Mouse (Mus musculus) ovary, postnatal 10 days (tissue): Measurements from ENCODE around the gene Mlh1.

Experiments
- DNase-seq: peaks from one replicate; pipeline ENCODE4 v3.0.0; 2022; ENCODE audit warnings: low spot score

Mlh1 gene

DNA sequence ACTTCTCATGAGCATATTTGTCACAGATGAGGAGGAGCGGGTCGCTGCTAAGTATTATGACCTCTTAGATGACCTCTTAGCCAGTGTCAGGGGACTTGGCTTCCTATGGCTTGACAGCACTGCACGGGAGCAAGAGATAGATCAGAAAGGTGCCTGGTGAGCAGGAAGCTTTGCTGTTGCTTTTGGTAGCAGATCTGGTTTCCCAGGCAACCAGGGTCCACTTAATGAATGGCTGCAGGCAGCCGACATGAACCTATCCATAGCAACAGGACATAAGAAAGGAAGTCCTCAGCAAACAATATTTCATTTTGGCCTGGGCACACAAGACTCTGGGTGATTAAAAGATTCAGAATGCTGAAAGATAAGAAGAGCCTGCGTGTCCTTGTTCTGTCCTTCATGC lies 14.1 kb upstream of the Mlh1 start:
- no peak for DNase-seq

DNA sequence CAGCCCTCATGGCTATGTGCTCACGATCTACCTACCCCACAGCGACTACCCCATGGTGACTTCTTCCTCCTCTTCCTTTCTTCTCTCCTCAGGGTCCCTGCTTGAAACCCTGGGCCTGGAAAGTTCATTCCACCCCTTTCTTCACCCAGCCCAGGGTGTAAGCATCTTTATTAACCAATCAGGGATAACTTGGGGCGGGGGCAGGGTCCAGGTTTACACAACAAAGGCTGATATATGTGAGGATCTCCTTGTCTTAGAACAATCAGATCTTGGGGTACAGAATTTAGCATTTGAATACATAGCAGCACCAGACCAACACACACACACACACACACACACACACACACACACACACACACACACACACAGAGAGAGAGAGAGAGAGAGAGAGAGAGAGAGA lies 13.5 kb upstream of the Mlh1 start:
- no peak for DNase-seq

DNA sequence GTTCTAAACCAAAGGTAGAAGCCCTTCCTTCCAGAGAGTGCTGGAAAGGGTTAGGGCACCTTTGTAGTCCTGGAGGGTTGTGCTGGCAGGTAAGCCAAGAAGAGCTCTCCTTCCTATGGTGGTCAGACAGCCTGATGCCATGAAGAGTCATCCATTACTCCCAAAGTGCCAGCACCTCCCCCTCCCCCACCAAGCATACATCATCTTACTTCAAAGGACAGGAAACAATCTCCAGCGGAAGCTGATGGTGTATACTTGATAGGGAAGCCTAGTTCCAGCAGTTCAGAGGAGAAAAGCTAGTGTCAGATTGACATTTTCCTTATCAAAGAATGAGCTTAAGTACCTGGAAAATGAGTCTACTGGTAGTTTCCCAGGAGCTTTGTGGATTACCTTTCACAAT lies 3.6 kb upstream of the Mlh1 start:
- DNase-seq: no peak

DNA sequence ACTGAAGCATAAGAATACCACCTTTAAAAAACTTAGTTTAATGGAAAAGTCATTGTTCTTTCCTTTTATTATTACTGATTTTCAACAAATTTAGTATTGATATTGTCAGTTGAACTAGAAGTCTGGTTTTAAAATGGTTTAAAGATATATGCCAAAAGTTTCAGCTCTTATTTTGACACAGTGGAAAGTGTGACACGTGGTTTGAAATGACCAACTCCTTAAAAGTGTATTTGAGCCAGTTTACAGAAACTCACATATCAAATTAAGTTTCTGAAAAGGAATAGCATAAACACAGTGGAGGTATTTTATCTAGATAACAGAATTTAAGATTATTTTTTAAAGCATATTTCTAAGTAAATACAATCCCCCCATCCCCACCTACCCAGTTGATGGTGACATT lies 2.4 kb upstream of the Mlh1 start:
- no peak for DNase-seq

DNA sequence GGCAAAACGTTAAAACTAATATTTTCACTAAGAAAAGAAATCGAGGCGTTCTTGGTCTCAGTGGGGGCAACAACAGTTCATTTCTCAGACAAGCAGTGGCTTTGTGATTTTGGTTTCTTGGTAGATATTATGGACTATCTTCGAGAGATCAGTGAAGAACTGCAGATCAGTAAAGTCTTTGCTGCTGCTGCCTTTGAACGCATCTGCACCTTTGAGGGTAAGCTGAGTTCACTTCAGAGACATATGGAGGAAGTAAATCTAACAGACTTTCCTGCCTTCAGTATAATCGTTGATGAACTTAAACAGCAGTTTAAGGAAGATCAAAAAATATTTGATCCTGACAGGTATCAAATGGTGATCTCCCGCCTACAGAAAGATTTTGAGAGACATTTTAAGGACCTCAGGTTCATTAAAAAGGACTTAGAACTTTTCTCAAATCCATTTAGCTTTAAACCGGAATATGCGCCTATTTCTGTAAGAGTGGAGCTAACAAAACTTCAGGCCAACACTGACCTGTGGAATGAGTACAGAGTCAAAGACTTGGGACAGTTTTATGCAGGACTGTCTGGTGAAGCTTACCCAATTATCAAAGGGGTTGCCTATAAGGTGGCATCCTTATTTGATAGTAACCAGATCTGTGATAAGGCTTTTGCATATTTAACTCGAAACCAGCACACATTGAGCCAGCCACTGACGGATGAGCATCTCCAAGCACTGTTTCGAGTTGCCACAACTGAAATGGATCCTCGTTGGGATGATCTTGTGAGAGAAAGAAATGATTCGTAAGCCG lies 1.6 kb upstream of the Mlh1 start:
- DNase-seq: no peak

DNA sequence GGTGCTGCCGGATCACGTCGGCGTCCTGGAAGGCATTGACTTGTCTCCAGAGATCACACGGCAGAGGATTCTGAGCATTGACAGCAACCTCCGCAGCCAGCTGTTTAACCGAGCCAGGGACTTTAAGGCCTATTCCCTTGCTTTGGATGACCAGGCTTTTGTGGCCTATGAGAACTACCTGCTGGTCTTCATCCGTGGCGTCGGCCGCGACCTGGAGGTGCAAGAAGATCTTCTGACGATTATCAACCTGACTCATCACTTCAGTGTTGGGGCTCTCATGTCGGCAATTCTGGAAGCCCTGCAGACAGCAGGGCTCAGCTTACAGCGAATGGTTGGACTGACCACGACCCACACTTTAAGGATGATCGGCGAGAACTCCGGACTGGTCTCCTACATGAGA lies 765 bp upstream of the Mlh1 start:
- no peak for DNase-seq

DNA sequence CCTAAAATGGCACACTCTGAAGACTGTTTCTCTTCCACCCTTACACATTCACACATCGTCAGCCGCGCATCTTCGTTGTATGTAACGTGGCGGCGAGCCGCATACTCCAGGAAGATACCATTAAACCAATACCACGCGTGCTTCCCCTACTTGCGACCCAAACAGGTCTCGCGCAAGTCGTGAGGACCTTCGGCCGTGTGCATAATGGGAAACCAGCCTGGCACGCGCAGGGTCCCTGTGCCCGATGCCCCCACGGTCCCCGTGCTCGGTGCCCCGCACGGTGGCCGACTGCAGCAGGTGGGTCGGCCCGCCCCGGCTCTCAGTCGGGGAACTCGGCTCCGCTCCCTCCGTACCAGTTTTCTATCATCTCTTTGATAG lies 546 bp downstream of the Mlh1 start:
- no peak for DNase-seq

DNA sequence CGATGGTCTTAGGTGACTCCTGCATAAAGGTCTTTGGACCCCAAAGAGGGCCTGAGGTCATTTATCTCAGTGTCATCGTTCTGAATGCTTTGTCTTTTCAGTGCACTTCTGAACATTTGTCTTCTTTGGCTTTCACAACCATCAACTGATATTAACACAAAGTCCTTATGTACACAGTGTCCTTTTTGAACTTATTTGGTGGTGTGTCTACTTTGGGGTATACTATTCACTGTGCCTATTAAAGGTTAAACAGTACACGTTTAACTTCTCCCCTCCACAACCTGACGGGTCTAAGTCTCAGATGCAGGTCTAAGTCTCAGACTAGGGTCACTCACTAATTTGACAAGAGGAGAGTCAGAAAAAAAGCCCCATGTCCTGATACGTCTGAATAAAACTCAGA lies 985 bp downstream of the Mlh1 start:
- no peak for DNase-seq

DNA sequence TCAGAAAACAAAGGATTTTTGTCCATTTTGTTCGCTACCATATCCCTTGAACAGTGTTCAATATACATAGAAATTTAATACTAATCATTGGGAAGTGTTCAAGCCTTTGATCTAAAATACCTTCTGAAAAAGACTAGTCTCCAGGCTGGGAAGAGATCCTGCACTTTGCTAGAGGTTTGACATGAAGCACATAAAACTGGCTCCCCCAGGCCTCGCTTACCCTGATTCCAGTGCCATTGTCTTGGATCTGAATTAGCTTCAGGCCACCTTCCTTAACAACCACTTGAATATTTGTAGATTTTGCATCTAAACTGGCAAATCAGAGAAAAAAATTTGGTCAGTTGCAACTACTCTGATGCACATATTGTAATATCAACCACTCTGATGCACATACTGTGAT lies 3.6 kb downstream of the Mlh1 start:
- DNase-seq: no peak

DNA sequence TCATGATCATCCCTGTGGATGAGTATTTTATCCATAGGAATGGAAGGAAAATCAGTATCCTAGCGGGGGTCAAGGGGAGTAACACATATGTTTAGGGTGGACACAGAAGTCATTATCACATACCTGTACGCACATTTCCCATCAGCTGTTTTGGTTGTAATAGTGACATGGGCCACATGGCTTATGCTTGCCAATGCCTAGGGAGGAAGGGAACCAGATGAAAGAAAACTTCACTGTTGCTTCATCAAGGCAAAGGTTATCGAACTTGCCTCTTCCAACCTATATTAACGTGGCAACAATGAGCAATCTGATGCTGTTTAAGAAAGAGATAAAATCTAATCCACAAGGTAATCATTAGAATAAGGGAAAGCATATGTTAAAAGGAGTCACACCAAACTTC lies 10.2 kb downstream of the Mlh1 start:
- no peak for DNase-seq

DNA sequence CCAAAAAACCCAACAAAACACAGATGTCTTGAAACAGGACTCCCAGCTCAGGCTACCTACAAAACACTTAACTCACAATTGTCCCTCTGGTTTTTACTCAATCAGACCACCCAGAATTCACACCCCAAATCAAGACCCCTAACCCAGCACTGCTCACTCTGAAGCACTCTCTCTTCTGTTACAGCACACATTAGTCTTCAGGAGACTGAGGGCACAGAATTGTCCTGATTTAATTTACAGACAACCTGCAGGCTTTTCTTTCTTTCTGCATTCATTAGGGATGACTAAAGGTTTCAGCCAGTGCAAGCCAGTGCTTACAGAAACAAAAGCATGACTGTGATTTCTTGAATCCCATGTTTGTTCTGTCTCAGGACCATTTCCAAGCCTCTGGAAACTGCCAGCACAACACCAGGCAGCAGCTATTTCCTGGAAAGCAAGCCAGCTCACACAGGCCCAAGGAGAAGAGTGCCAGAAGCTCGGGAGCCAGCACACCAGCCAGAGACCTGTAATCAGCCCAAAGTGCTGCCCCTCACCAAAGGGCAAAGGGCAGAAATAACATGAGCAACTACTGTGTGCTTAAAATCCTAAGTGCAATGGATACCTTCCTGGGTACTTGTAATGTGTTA lies 11.1 kb downstream of the Mlh1 start:
- DNase-seq: no peak

DNA sequence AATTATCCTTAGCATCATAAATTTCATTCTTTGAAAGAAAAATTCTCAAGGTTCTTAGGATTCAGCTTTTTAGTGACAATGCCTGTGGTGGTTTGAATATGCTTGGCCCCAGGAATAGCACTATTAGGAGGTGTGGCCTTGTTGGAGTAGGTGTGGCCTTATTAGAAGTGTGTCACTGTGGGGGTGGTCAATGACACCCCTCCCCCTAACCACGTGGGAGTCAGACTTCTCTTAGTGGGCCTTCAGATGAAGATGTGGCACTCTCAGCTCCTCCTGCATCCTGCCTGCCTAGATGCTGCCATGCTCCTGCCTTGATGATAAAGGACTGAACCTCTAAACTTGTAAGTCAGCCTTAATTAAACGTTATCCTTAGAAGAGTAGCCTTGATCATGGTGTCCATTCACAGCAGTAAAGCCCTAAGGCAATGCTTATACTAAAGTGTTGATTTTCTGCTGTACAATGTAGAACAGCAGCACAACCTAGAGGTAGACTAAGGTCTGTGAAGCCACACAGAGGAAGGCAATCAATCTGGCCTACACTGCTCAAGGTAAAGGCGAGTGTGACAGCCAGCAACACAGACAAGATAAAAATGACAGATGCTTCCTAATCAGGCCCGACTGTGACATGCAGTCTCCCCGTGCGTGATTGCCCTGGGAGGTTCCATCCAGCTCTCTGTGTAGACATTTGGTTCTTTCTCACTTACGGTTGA lies 19.3 kb downstream of the Mlh1 start:
- DNase-seq: no peak

DNA sequence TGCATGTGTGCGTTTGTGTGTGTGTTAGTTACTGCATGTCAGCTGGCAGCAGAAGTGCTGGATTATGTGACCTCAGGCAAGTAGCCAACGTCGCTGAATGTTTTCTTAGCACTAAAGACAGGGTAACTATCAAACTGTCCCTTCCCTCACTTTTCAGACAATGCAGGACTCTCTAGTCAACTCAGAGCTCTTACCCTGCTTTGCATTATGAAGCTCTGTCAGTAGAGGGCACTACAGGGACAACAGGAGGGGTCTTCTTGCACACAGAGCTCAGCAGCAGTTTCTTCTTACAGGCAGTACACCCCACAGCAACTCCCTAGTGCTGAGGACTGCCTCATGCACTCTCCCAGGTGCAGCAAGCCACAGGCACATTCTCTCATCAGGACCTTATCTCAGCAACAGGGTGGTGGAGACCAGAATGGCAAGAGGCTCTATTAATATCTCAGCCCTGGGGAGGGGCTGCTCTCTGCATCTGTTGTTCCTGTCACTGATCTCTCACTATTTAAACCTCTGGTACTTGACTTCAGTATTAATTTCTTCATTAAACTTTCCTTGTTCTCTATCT lies 23.8 kb downstream of the Mlh1 start:
- no peak for DNase-seq

DNA sequence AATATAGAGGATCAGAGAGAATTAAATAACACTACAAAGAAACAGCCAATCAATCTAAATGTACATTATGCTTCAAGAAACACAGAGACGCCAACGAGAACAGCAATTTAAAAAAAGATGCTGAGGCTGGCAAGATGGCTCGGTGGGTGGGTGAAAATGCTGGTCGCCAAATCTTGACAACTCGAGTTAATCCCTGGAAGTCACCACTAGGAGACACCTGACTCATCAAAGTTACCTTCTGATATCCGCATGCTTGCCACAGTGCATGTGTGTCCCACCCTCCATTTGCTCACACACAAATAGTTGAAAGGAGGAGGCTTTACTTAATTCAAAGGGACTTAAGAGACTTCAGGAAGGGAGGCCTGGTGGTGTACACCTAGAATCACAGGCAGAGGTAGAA lies 26.0 kb downstream of the Mlh1 start:
- DNase-seq: no peak

DNA sequence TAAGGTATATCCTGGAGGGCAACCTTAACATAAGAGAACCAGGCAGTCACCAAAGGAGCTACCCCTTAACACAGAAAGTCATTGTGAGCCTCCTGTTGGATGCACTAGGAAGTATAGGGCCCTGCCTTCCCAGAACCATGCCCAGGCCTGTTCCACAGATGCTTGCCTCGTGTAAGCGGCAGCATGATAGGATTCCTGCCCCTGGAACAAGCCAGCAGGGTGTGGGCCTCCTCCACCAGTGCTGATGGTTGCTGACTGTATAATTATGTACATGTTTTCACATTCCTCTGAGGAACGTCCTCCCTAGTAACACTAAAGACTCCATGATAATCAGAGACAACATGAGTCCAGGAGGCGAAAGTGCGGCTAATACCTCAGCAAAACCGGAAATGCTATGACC lies 28.2 kb downstream of the Mlh1 start:
- no peak for DNase-seq

DNA sequence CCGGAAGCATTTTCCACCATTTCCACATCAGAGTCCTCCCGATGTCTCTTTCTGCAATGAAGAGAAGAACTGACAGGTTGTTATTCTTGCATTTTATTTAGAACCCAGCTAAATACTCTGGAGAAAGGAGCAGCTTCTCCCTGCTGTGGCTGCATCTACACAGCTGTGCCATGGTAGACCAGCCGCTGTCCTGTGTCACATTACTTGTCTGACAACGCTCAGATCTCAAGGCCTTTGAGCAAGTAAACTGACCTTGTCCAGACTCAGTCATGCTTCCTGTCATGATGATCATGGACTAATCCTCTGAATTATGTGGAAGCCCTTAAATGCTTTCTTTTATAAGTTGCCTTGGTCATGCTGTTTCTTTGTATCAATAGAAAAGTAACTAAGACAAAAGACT lies 31.8 kb downstream of the Mlh1 start:
- DNase-seq: no peak

DNA sequence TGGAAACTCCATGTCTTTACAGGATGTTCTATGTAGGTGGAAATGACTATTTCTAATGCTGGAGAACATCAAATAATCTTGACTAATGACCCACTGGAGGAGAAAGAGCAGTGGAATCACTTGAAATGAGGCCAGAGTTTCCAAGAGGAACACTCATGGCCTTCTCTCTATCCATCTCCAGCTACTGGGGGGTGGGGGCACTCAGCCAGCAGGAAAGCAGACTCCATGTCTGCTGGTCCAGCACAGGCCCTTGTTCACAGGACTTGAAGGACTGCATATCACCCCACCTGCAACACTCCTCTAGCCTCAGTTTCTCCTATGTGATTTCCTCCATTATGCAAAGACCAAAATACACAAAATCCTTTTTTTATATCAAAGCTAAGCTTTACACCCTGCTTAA lies 33.9 kb downstream of the Mlh1 start:
- DNase-seq: no peak

DNA sequence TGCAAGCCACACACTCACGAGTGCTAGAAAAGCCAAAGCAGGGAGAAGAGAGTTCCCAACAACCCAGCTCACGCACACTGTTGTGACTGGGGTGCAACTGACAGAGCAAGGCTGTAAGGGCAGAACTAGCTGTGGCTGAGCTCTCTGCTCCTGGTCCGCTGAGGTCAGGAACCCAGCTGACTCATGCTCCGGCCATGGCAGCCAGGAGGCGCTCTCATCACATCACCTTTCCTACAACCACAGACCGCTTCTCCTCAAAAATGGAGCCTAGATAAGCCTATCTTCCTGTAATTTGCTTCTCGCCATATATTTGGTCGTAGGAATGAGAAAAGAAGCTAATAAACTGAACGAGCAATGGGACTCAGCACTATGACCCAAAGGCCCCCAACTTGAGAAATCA lies 36.9 kb downstream of the Mlh1 start:
- DNase-seq: no peak

DNA sequence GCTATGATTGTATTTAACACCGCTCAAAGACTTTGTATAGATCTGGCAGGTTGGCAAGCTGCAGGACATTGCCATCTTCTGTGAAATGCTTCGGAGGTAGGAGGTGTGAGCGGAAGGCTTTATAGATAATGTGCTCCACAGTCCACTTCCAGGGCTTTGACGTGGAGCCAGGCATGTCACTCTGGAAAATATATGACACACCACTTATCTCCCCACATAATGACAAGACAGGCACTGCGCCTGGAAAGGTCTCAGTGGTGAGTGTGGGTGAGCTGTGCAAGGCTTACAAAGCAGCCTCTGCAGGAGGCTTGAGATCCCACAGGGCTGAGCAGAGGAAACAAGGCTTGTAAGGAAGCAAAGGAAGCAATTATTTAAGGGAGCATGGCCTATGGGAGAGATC lies 43.1 kb downstream of the Mlh1 start:
- DNase-seq: no peak

DNA sequence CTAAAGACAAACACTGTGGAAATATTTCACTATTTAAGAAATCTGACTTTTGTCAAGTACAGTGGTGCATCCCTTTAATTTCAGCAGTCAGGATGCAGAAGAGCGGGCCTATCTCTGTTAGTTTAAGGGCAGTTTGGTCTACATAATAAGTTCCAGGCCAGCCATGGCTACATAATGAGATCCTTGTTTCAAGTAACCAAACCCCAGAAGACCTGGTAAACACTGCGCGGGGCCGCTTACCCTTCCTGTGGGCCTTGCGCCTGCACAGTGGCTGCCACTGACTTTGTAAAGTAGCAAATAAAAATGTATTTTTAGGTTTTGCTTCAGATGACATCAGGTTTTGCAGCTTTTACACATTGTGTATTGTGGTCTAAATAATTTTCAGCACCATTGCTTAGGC lies 48.2 kb downstream of the Mlh1 start:
- DNase-seq: no peak

DNA sequence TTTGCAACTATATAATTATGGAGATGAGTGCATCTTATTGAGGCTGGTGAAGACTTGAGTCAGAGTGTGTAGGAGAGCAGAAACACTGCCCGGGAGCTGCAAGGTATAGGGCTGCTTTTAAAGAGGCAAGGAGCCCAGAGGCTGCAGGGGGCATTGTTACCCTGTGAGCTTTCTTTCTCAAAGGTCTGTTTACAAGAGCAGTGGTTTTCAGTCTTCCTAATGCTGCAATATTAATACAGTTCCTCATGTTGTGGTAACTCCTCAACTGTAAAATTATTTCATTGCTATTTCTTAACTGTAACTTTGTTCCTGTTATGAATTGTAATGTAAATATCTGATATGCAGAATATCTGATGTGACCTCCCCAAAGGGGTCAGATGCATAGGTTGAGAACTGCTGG lies 50.0 kb downstream of the Mlh1 start:
- no peak for DNase-seq

DNA sequence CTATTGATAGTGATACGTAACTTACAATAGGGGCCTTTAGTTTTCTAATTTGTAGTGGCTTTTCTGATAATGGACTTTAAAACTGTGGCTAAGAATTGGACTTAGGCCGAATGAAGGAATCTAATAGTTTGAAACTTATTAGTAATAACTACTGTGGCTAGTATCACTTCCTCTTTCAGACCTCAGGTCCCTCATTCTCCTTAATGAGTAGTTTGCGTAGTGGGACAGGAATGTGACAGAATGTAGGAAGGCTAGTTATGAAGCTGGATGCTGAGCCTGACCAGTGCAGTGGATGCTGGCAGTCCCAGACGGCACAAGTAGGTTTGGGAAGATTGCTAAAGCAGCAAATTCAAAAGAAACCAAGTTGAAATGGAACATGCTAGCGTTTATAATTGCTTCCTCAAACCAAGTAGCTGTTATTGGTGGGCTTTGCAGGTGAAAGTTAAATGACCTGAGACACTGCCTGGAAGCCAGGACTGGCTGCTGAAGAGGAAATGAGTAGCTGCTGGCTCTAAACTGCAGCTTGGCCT lies 51.0 kb downstream of the Mlh1 start:
- no peak for DNase-seq

DNA sequence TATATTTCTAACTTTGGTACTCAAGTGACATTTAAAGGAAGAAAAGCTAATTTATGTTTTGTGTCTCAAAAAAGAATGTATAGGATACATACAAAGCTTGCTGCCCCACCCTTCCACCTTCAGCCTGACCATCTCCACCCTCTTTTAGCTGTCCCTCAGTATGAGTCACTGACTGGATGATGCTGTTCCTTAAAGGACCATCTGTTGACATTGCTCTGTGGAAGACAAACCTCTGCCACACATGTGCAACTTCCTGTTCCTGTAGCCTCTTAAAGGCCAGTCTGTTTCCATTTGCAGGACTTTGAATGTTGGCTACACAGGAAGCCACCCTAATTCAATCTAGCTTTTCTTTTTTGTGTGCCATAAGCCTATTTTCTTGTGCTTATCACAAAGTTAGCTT lies 55.2 kb downstream of the Mlh1 start:
- no peak for DNase-seq
